In the genomic region with DNA sequence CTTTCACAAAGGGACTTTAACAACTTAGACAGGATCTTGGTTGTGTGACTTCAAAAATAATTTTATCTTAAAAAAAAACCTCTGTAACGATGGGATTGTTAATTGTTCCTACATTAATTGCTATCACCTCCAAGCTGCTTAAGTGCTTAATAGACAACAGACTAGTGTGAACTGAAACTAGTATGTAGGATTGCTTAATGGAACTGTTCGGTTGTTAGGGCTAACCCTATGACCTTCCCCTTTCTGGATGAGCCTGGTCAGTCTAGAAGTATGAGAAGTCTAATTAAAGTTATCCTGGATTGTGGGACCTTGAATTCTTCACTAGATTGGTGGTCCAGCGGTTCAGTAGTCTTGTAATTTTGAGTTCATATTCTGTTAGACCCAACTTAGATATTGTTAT, we compare ENCODE assay signal across 8 mouse cellular contexts. TPM values are rescaled to one million over a fixed set of nuclear protein-coding genes. Genes with fewer than 3 reads are reported as not detected.
DNase-seq lines count a peak whose midpoint lies in the region; ATAC-seq and TF ChIP-seq lines count a peak whose summit lies in the region.

No protein-coding gene starts in this region.

- ATAC-seq in kidney, embryonic 15.5 days (replicated peaks; ENCODE audit: low FRiP score) = no peak
- no peak for ATAC-seq in intestine, embryonic 15.5 days
- no peak for ATAC-seq in midbrain, embryonic 16.5 days

- no peak for TF ChIP-seq POLR2A in cortical plate, adult 2 months (IDR thresholded peaks at IDR 0.05; ENCODE audit: extremely low read depth, insufficient read depth, low read length)

- peaks cover 8% of the 10 kb centered on the region for H3K36me3 ChIP-seq in kidney, embryonic 15.5 days
- H3K36me3 ChIP-seq in intestine, embryonic 15.5 days = no peaks in the 10 kb centered on the region; the same call in 1 of the 2 replicates
- no peaks in the 10 kb centered on the region for H3K36me3 ChIP-seq in midbrain, embryonic 16.5 days (ENCODE audit: control insufficient read depth, insufficient read depth, low read length)

- peak overlapping the region; percentile 79 for H3K9ac ChIP-seq in kidney, embryonic 15.5 days
- peak overlapping the region; percentile 92 for H3K9ac ChIP-seq in intestine, embryonic 15.5 days
- H3K9ac ChIP-seq in midbrain, embryonic 16.5 days (ENCODE audit: low read depth, low read length) = peak overlapping the region; percentile 97

- peak overlapping the region; percentile 100 for H3K4me3 ChIP-seq in kidney, embryonic 15.5 days (replicated peaks)
- H3K4me3 ChIP-seq in cortical plate, adult 2 months (ENCODE audit: insufficient read depth, low read length) = peak overlapping the region; percentile 97; the same call in 1 of the 2 replicates
- H3K4me3 ChIP-seq in intestine, embryonic 15.5 days (replicated peaks) = peak overlapping the region; percentile 100; the same call in 1 of the 2 replicates
- H3K4me3 ChIP-seq in midbrain, embryonic 16.5 days (ENCODE audit: low read depth, low read length) = peak overlapping the region; percentile 100; the same call in 1 of the 2 replicates

- H3K4me2 ChIP-seq in kidney, embryonic 15.5 days = peak overlapping the region; percentile 83
- peak overlapping the region; percentile 67 for H3K4me2 ChIP-seq in intestine, embryonic 15.5 days (replicated peaks)
- peak overlapping the region; percentile 88 for H3K4me2 ChIP-seq in midbrain, embryonic 16.5 days (ENCODE audit: low read length)

- 77% methylated on average over 3 of the region's 3 CpGs for WGBS in kidney, embryonic 15.5 days
- 74% methylated on average over 3 of the region's 3 CpGs for WGBS in intestine, embryonic 15.5 days
- 87% methylated on average over 3 of the region's 3 CpGs for WGBS in midbrain, embryonic 16.5 days

- DNase-seq in kidney, adult 18-20 months = no peak
- DNase-seq in layer of hippocampus, postnatal 10 days (ENCODE audit: low spot score in 2 of 2) = no peak
- no peak for DNase-seq in cerebellum, adult 11 months
- no peak for DNase-seq in thymus, postnatal 10 days (ENCODE audit: low spot score in 2 of 2)

- TF ChIP-seq CTCF in cortical plate, adult 2 months (IDR thresholded peaks at IDR 0.05; ENCODE audit: extremely low read depth, insufficient read depth, low read length) = no peak

- no peaks in the 10 kb centered on the region for H3K9me3 ChIP-seq in kidney, embryonic 15.5 days (replicated peaks)
- no peaks in the 10 kb centered on the region for H3K9me3 ChIP-seq in intestine, embryonic 15.5 days
- H3K9me3 ChIP-seq in midbrain, embryonic 16.5 days (replicated peaks; ENCODE audit: control insufficient read depth, low read length, poor library complexity, severe bottlenecking) = no peaks in the 10 kb centered on the region

- H3K27ac ChIP-seq in kidney, embryonic 15.5 days = no peak overlapping the region
- no peak overlapping the region for H3K27ac ChIP-seq in cortical plate, adult 2 months (ENCODE audit: insufficient read depth, low read length)
- H3K27ac ChIP-seq in intestine, embryonic 15.5 days = no peak overlapping the region
- H3K27ac ChIP-seq in midbrain, embryonic 16.5 days (ENCODE audit: low read length) = no peak overlapping the region

- H3K4me1 ChIP-seq in kidney, embryonic 15.5 days = peaks cover 19% of the 10 kb centered on the region
- H3K4me1 ChIP-seq in cortical plate, adult 2 months (ENCODE audit: control insufficient read depth, insufficient read depth, low read length) = peaks cover 6% of the 10 kb centered on the region
- peaks cover 20% of the 10 kb centered on the region for H3K4me1 ChIP-seq in intestine, embryonic 15.5 days (replicated peaks)
- peaks cover 30% of the 10 kb centered on the region for H3K4me1 ChIP-seq in midbrain, embryonic 16.5 days (ENCODE audit: control insufficient read depth, insufficient read depth, low read length)

- H3K27me3 ChIP-seq in kidney, embryonic 15.5 days = no peaks in the 10 kb centered on the region
- H3K27me3 ChIP-seq in intestine, embryonic 15.5 days (replicated peaks) = no peaks in the 10 kb centered on the region
- no peaks in the 10 kb centered on the region for H3K27me3 ChIP-seq in midbrain, embryonic 16.5 days (ENCODE audit: control insufficient read depth, insufficient read depth, low read depth, low read length)

RNA-seq across cellular contexts. Expression of gene Lamp1, which starts 1.7 kb away (rescaled TPM):
- 299 and 302 TPM in 2 replicates for polyA plus RNA-seq in kidney, embryonic 15.5 days (2015; fragmentation: Nextera tagmentation; extraction: Ambion mirVana)
- polyA plus RNA-seq in cortical plate, adult 2 months (2012; rRNA removed) = 425 and 453 TPM in 2 replicates
- 404 and 407 TPM in 2 replicates for polyA plus RNA-seq in intestine, embryonic 15.5 days (2015; fragmentation: Nextera tagmentation; extraction: Ambion mirVana)
- polyA plus RNA-seq in midbrain, embryonic 16.5 days (2015; fragmentation: Nextera tagmentation; extraction: Ambion mirVana) = 263 and 294 TPM in 2 replicates
- total RNA-seq in layer of hippocampus, postnatal 10 days (2021) = 100 to 1,000 TPM; 283 to 309 TPM

RNA-seq across cellular contexts. Expression of gene Grtp1, which starts 39.7 kb away (rescaled TPM):
- 19.3 and 21.3 TPM in 2 replicates for polyA plus RNA-seq in kidney, embryonic 15.5 days (2015; fragmentation: Nextera tagmentation; extraction: Ambion mirVana)
- polyA plus RNA-seq in cortical plate, adult 2 months (2012; rRNA removed) = 6.5 and 6.7 TPM in 2 replicates
- 51.6 and 56.3 TPM in 2 replicates for polyA plus RNA-seq in intestine, embryonic 15.5 days (2015; fragmentation: Nextera tagmentation; extraction: Ambion mirVana)
- polyA plus RNA-seq in midbrain, embryonic 16.5 days (2015; fragmentation: Nextera tagmentation; extraction: Ambion mirVana) = 16.9 and 19.7 TPM in 2 replicates
- 10 to 100 TPM; 10.3 to 10.8 TPM for total RNA-seq in layer of hippocampus, postnatal 10 days (2021)

RNA-seq across cellular contexts. Expression of gene Cul4a, which starts 55.3 kb away (rescaled TPM):
- 104 and 105 TPM in 2 replicates for polyA plus RNA-seq in kidney, embryonic 15.5 days (2015; fragmentation: Nextera tagmentation; extraction: Ambion mirVana)
- 45.5 and 46.9 TPM in 2 replicates for polyA plus RNA-seq in cortical plate, adult 2 months (2012; rRNA removed)
- 84.4 and 91.5 TPM in 2 replicates for polyA plus RNA-seq in intestine, embryonic 15.5 days (2015; fragmentation: Nextera tagmentation; extraction: Ambion mirVana)
- 72.9 and 77.1 TPM in 2 replicates for polyA plus RNA-seq in midbrain, embryonic 16.5 days (2015; fragmentation: Nextera tagmentation; extraction: Ambion mirVana)
- total RNA-seq in layer of hippocampus, postnatal 10 days (2021) = 10 to 100 TPM; 65.5 to 69.5 TPM

RNA-seq across cellular contexts. Expression of gene Pcid2, which starts 55.4 kb away (rescaled TPM):
- 42.8 and 45.5 TPM in 2 replicates for polyA plus RNA-seq in kidney, embryonic 15.5 days (2015; fragmentation: Nextera tagmentation; extraction: Ambion mirVana)
- 32.8 and 36.1 TPM in 2 replicates for polyA plus RNA-seq in cortical plate, adult 2 months (2012; rRNA removed)
- polyA plus RNA-seq in intestine, embryonic 15.5 days (2015; fragmentation: Nextera tagmentation; extraction: Ambion mirVana) = 32.0 and 36.7 TPM in 2 replicates
- polyA plus RNA-seq in midbrain, embryonic 16.5 days (2015; fragmentation: Nextera tagmentation; extraction: Ambion mirVana) = 38.6 and 42.3 TPM in 2 replicates
- 10 to 100 TPM; 25.0 to 27.0 TPM for total RNA-seq in layer of hippocampus, postnatal 10 days (2021)
